Mouse (Mus musculus) MN1 (cell line): Measurements from ENCODE around the gene Lrat.

Source experiments
- DNase-seq: peaks from one replicate; pipeline ENCODE4 v3.0.0-alpha.2; 2016; ENCODE audit warnings: low spot score

Gene Lrat

DNA sequence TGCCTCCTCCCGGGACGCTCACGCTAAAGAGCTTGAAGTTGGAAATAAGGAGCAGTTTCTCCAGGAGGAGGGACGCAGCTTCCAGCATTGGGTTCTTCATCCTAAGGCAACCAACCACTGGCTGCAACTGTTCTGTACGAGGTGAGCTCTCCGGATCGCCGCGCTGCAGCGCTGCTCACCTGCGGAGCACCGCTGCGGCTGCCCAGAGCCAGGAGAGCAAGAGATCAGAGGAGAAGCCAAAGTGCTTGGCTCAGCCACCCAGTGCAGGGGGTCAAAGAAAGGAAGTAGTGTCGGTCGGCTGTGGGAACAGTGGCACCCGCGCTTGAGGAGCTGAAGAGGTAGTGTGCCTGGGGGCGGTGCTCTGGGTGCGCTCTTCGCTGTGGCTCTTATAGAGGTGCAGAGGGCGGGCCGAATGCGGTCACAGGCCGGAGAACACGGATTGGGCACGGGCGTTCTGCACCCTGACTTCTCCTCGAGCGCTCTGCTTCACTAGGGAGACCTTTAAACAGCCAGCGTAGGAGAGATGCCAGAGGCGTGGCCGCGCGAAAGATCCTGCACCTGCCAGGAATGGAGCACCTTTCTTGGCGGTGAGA is at the start of gene Lrat:
Gene Lrat (minus strand): TSS at position 361 of the 593 bp plus-strand sequence.
- no peak for DNase-seq

GRCm38 (mm10) chr3:82952173-82952962 is 48.6 kb upstream of the Lrat start:
- no peak for DNase-seq

GRCm38 (mm10) chr3:82950639-82951038 is 46.9 kb upstream of the Lrat start:
- DNase-seq: no peak

- DNase-seq: no peak
These were observed 46.4 kb upstream of the Lrat start for GRCm38 (mm10) chr3:82950208-82950607.

GRCm38 (mm10) chr3:82946375-82947107 is 42.8 kb upstream of the Lrat start:
- DNase-seq: no peak

GRCm38 (mm10) chr3:82927917-82928316 is 24.1 kb upstream of the Lrat start:
- no peak for DNase-seq

GRCm38 (mm10) chr3:82915632-82916031 is 11.9 kb upstream of the Lrat start:
- no peak for DNase-seq

DNA sequence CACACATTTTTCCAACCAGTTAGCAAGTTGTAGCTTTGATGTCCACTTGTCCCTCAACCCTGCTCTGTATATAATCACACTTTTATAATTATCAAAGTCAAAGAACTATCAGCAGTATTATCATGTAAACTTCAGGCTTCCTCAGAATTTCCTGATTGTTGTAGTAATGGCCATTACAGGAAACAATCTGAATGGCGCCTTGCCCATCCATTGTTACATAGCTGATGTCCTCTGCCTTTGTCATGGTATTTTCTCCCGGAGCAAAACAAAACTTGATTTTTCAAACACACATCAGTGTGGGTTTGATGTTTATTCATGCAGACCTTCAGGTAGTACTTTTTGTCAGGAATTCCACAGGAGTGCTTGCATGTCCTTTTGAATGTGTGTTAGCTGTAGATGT is 4.9 kb upstream of the Lrat start:
- no peak for DNase-seq

GRCm38 (mm10) chr3:82904211-82904908 is 587 bp upstream of the Lrat start:
- DNase-seq: no peak

DNA sequence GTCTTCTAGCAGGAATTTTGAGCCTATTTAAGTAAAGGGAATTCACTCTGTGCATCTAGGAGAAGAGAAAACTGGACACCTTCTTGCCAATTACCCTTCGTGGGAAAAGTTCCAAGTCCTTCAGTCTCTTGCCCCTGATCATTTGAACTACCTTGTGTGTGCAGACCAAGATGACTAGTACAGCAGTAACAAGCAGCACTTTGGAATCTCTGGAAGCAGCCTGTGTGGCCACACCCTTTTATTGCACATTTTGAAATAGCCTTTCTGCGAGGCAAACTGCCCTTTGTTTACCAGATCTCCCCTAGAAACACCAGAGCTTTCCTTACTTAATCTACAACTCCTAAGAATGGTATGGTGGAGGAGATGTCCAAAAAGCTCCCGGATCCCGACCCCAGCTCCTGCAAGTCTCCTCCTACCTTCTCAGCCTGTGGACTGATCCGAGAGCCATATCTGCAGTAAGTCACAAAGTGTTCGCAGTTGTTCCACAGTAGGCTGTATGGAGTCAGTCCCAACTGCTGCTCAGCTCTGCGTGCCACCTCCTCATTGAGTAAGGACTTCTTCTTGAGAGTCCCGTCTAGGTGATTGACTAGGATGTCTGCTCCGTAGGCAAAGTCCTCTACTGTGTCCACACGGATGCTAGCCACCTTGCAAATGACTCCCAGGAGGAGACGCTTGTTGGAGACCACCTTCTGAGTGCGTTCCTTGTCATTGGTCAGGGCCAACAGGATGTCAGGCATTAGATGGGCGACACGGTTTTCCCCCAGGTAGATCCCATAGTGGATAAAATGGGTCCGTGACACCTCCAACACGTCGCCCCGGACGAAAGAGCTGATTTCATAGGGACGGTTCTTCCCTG is 788 bp downstream of the Lrat start:
- no peak for DNase-seq

GRCm38 (mm10) chr3:82888842-82889241 is 14.9 kb downstream of the Lrat start:
- DNase-seq: no peak

GRCm38 (mm10) chr3:82877258-82877657 is 26.5 kb downstream of the Lrat start:
- DNase-seq: no peak

GRCm38 (mm10) chr3:82876372-82876739 is 27.4 kb downstream of the Lrat start, which contains the start of gene Rbm46:
Gene Rbm46 (minus strand): TSS chr3:82876483.
- no peak for DNase-seq

- no peak for DNase-seq
These were observed 28.0 kb downstream of the Lrat start for GRCm38 (mm10) chr3:82875671-82876371.

DNA sequence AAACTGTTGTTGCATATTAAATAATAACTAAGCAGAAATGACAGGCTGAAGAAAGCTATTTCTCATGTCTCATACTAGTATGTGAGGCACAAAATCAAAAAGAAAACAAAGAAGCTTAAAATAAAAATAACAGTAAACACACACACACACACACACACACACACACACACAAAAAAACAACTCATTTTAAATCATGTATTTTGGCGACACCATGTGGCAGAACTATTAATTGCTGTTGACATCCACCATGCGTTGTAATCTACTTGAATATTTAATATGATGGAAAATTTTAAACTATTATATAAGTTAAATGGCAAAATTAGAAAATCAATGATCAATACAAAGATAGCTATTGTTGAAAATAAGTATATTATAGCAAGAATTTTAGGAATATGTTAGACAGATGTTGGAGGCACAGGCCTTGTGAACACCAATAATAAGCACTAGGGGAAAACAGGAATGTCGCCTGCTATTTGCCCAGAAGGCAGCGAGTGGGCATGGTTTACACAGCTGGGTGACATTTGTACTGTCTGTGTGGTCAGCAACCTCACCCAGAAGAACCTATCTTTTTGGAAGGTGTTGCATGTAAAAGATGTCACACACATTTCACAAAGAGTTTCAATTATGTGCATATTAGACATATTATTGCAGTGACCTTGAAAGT is 46.2 kb downstream of the Lrat start:
- peak; percentile 58 for DNase-seq
